Mouse (Mus musculus): Measurements from ENCODE around the gene Slc25a26.

DNA sequence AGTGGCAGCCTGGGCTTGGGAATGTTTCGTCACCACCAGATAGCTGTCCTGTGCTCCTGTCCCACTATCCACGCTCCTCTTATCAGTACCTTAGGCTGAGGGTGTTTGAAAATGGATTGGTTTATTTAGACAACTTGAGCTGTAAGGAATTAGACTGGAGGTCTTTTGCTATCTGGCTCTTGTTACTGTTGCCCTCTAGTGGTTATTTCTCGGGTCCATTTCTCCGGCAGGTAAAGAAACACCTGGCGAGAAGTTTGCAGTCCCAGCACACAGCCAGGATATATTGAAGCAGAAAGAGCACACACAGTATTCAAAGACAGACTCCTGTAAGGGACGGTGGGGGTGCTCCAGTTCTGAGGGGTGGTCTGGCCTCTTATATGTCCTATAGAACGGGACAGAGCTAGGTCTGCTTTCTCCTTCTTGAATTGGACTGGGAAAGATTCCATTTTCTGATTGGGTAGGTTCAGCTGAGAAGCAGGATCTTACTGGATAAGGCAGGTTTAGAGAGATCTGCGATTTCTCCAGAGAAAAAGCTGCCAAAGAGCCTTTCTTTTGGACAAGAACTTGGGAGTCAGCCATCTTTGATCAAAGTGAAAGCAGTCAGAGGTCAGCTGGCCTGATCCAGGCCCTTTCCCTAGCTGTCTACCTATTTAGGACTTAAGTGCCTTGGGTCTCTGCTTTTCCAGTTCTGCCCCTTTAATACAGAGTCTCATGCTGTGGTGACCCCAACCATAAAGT, 63.2 kb downstream of the Slc25a26 start:
- TF ChIP-seq CTCF (IDR thresholded peaks at IDR 0.05) = peak; percentile 57
- no peak for TF ChIP-seq EP300 (IDR thresholded peaks at IDR 0.05)
